Mouse (Mus musculus): ENCODE measurements around the gene Dvl1. TPM values are rescaled to one million over a fixed set of nuclear protein-coding genes. Genes with fewer than 3 reads are reported as not detected.

The Dvl1 gene
- total and polyA plus RNA-seq, 2 experiments from 2014 or later, result 17.5 to 141 TPM

- no peak overlapping the region for H3K4me2 ChIP-seq (ENCODE audit: low read depth, low read length, poor library complexity, severe bottlenecking)
- peak; percentile 67 for DNase-seq (ENCODE audit: low spot score)
- H3K27ac ChIP-seq (ENCODE audit: low read depth, low read length), result no peak overlapping the region
- no peaks in the 10 kb centered on the region for H3K27me3 ChIP-seq (ENCODE audit: insufficient read depth, low read length)
- no peaks in the 10 kb centered on the region for H3K4me1 ChIP-seq (ENCODE audit: insufficient read depth, low read length)
- ATAC-seq (ENCODE audit: low FRiP score), result no peak
- H3K9ac ChIP-seq (replicated peaks; ENCODE audit: low read length, poor library complexity, severe bottlenecking), result no peak overlapping the region
- no peak for TF ChIP-seq CTCF (IDR thresholded peaks at IDR 0.05)
- no peak overlapping the region for H3K4me3 ChIP-seq (ENCODE audit: low read depth, low read length)
- H3K36me3 ChIP-seq (ENCODE audit: insufficient read depth, low read length), result peaks cover 83% of the 10 kb centered on the region
- H3K9me3 ChIP-seq (ENCODE audit: low read length), result no peaks in the 10 kb centered on the region
- 83% methylated on average over 3 of the region's 3 CpGs for WGBS
Measured at GRCm38 (mm10) chr4:155901205-155901604, 54.0 kb downstream of the Dvl1 start.

- 97% methylated on average over 13 of the region's 13 CpGs for WGBS
- ATAC-seq (ENCODE audit: low FRiP score), result no peak
- no peak overlapping the region for H3K9ac ChIP-seq (replicated peaks; ENCODE audit: low read length, poor library complexity, severe bottlenecking)
- DNase-seq (ENCODE audit: low spot score), result no peak
- H3K4me2 ChIP-seq (ENCODE audit: low read depth, low read length, poor library complexity, severe bottlenecking), result no peak overlapping the region
- H3K4me1 ChIP-seq (ENCODE audit: insufficient read depth, low read length), result no peaks in the 10 kb centered on the region
- TF ChIP-seq CTCF (IDR thresholded peaks at IDR 0.05), result no peak
- no peaks in the 10 kb centered on the region for H3K9me3 ChIP-seq (ENCODE audit: low read length)
- no peak overlapping the region for H3K27ac ChIP-seq (ENCODE audit: low read depth, low read length)
- peaks cover 81% of the 10 kb centered on the region for H3K36me3 ChIP-seq (ENCODE audit: insufficient read depth, low read length)
- no peaks in the 10 kb centered on the region for H3K27me3 ChIP-seq (ENCODE audit: insufficient read depth, low read length)
- H3K4me3 ChIP-seq (ENCODE audit: low read depth, low read length), result no peak overlapping the region
Measured at GRCm38 (mm10) chr4:155903246-155903645, 56.0 kb downstream of the Dvl1 start.

- peak; percentile 49 for DNase-seq (ENCODE audit: low spot score)
- peak; percentile 63 for TF ChIP-seq CTCF (IDR thresholded peaks at IDR 0.05)
Measured at GRCm38 (mm10) chr4:155904318-155905102, 57.3 kb downstream of the Dvl1 start.

GRCm38 (mm10) chr4:155905634-155906033 is 58.4 kb downstream of the Dvl1 start:
- TF ChIP-seq CTCF (IDR thresholded peaks at IDR 0.05), result no peak
- 81% methylated on average over 13 of the region's 13 CpGs for WGBS
- H3K9ac ChIP-seq (replicated peaks; ENCODE audit: low read length, poor library complexity, severe bottlenecking), result no peak overlapping the region
- H3K27ac ChIP-seq (ENCODE audit: low read depth, low read length), result no peak overlapping the region
- no peak overlapping the region for H3K4me2 ChIP-seq (ENCODE audit: low read depth, low read length, poor library complexity, severe bottlenecking)
- no peaks in the 10 kb centered on the region for H3K4me1 ChIP-seq (ENCODE audit: insufficient read depth, low read length)
- no peak overlapping the region for H3K4me3 ChIP-seq (ENCODE audit: low read depth, low read length)
- ATAC-seq (ENCODE audit: low FRiP score) (no peak), DNase-seq (ENCODE audit: low spot score) (no peak)
- no peaks in the 10 kb centered on the region for H3K27me3 ChIP-seq (ENCODE audit: insufficient read depth, low read length)
- no peaks in the 10 kb centered on the region for H3K9me3 ChIP-seq (ENCODE audit: low read length)
- peaks cover 59% of the 10 kb centered on the region for H3K36me3 ChIP-seq (ENCODE audit: insufficient read depth, low read length)

More at GRCm38 (mm10) chr4:155904318-155905102, 57.3 kb downstream of the Dvl1 start:
- no peaks in the 10 kb centered on the region for H3K27me3 ChIP-seq (ENCODE audit: insufficient read depth, low read length)
- 90% methylated on average over 13 of the region's 13 CpGs for WGBS
- peaks cover 68% of the 10 kb centered on the region for H3K36me3 ChIP-seq (ENCODE audit: insufficient read depth, low read length)
- H3K27ac ChIP-seq (ENCODE audit: low read depth, low read length), result no peak overlapping the region
- no peak overlapping the region for H3K9ac ChIP-seq (replicated peaks; ENCODE audit: low read length, poor library complexity, severe bottlenecking)
- ATAC-seq (ENCODE audit: low FRiP score), result no peak
- H3K4me3 ChIP-seq (ENCODE audit: low read depth, low read length), result no peak overlapping the region
- H3K9me3 ChIP-seq (ENCODE audit: low read length), result no peaks in the 10 kb centered on the region
- H3K4me2 ChIP-seq (ENCODE audit: low read depth, low read length, poor library complexity, severe bottlenecking), result no peak overlapping the region
- H3K4me1 ChIP-seq (ENCODE audit: insufficient read depth, low read length), result no peaks in the 10 kb centered on the region

- H3K27ac ChIP-seq (ENCODE audit: low read depth, low read length), result no peak overlapping the region
- DNase-seq (ENCODE audit: low spot score), result no peak
- H3K9me3 ChIP-seq (ENCODE audit: low read length), result no peaks in the 10 kb centered on the region
- WGBS, result 88% methylated on average over 9 of the region's 9 CpGs
- H3K9ac ChIP-seq (replicated peaks; ENCODE audit: low read length, poor library complexity, severe bottlenecking), result no peak overlapping the region
- no peak for TF ChIP-seq CTCF (IDR thresholded peaks at IDR 0.05)
- H3K36me3 ChIP-seq (ENCODE audit: insufficient read depth, low read length), result peaks cover 56% of the 10 kb centered on the region
- no peaks in the 10 kb centered on the region for H3K4me1 ChIP-seq (ENCODE audit: insufficient read depth, low read length)
- ATAC-seq (ENCODE audit: low FRiP score), result no peak
- H3K27me3 ChIP-seq (ENCODE audit: insufficient read depth, low read length), result no peaks in the 10 kb centered on the region
- no peak overlapping the region for H3K4me2 ChIP-seq (ENCODE audit: low read depth, low read length, poor library complexity, severe bottlenecking)
- no peak overlapping the region for H3K4me3 ChIP-seq (ENCODE audit: low read depth, low read length)
Measured at GRCm38 (mm10) chr4:155906125-155906524, 58.9 kb downstream of the Dvl1 start.

GRCm38 (mm10) chr4:155907003-155907402 is 59.8 kb downstream of the Dvl1 start:
- 85% methylated on average over 11 of the region's 11 CpGs for WGBS
- DNase-seq (ENCODE audit: low spot score), result no peak
- H3K27me3 ChIP-seq (ENCODE audit: insufficient read depth, low read length), result no peaks in the 10 kb centered on the region

More at GRCm38 (mm10) chr4:155907003-155907402, 59.8 kb downstream of the Dvl1 start:
- no peaks in the 10 kb centered on the region for H3K4me1 ChIP-seq (ENCODE audit: insufficient read depth, low read length)
- H3K9me3 ChIP-seq (ENCODE audit: low read length), result no peaks in the 10 kb centered on the region
- no peak overlapping the region for H3K4me3 ChIP-seq (ENCODE audit: low read depth, low read length)
- peaks cover 48% of the 10 kb centered on the region for H3K36me3 ChIP-seq (ENCODE audit: insufficient read depth, low read length)
- H3K27ac ChIP-seq (ENCODE audit: low read depth, low read length), result no peak overlapping the region
- ATAC-seq (ENCODE audit: low FRiP score), result no peak
- TF ChIP-seq CTCF (IDR thresholded peaks at IDR 0.05), result no peak
- no peak overlapping the region for H3K9ac ChIP-seq (replicated peaks; ENCODE audit: low read length, poor library complexity, severe bottlenecking)
- H3K4me2 ChIP-seq (ENCODE audit: low read depth, low read length, poor library complexity, severe bottlenecking), result no peak overlapping the region
